Mouse (Mus musculus) c-Kit-negative CD71-positive TER-119-positive erythroid progenitor cells, embryonic 14.5 days (primary cell): Measurements from ENCODE around the gene Sorcs2.
"Not testable (repeated sequence)": the region's sequence is repeated elsewhere in the genome, so short reads cannot be mapped to it uniquely, and the experiment has no call there.

Experiments used
- DNase-seq: peaks from one replicate; pipeline ENCODE4 v3.0.0-alpha.2; 2013; ENCODE audit warnings: low read depth, low spot score

Gene Sorcs2

DNA sequence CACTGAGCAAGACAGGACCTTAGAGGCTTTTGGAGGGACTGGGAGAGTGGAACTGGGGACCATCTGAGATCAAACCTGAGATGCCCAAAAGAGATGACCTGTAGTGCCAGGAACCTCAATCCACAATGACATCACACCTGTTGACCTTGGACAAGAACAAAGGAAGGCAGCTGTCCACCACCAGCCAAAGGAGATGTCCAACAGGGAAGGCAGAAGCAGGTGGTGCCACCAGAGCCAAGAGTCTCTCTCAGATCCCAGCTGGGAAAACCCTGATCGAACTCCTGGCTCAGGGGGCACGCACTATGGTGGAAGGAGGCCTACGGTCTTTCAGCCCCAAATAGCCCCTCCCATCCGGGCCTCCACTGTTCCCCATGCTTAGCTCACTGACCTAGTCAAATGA lies 6.2 kb downstream of the Sorcs2 start:
- DNase-seq, result no peak

DNA sequence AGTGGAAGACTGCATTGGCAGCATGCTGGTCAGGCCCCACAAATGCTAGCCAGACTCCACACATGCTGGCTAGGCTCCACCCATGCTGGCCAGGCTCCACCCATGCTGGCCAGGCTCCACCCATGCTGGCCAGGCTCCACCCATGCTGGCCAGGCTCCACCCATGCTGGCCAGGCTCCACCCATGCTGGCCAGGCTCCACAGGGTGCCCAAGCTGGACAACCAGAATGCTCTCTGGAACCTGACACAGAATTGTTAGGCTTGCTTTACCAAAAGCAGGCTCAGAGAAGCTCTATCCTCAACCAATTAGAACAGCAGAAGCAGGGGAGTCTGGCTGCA lies 7.4 kb downstream of the Sorcs2 start:
- not testable (repeated sequence) for DNase-seq

DNA sequence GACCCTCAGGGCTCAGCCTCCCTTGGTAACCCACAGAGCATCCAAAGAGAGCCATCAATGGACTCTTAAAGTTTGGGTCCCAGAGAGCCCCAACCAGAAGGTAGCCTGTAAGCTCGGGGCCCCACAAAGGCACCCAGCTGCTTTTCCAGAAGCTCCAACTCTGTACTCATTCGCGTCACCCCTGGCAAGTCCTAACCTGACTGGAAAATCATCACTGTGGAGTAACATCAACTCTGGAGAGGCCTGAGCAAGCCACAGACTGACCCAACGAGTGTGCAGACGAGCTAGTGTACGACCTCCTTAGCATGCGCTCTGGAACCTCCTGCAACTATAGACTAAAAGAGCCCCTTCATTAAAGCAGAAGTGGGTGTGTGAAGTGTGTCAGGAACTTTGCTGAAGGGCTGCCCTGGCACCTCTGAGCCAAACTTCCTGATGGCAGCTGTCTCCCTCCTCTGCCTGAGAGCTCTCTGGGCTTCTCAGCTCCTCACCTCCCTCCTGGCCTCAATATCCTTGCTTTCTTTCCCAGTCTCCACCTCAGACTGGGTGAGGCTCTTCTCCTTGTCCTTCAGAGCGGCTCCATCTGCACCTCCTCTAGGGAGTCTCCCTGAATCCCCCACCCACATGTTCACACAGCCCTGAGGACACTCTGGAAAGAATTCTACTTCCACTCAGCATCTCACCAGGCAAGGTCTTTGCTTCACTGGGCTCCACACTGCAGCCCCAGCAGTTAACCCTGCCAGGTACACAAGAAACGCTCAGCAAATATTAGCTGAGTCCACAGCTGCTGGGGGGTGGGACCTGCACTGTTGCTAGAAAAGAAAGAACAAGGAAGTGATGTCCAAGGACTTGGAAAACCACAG lies 8.0 kb downstream of the Sorcs2 start:
- no peak for DNase-seq

DNA sequence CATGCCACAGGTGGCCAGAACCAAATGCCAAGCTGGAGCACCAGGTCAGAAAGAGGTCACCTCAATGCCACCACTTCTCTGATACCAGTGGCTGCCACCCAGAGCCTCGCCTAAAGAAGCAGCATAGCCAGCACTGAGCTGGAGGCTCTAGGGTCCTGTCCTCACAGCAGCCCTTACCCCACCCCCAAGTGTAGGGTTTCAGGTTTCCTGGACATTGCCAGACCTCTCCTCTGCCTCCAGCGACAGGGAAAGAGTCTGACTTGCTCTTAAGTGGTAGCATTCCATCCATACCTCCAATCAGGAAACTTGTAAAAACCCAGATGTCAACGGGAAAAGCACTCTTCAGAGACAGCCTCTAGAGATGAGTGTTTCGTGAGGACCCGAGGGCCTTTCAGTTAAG lies 12.9 kb downstream of the Sorcs2 start:
- no peak for DNase-seq

DNA sequence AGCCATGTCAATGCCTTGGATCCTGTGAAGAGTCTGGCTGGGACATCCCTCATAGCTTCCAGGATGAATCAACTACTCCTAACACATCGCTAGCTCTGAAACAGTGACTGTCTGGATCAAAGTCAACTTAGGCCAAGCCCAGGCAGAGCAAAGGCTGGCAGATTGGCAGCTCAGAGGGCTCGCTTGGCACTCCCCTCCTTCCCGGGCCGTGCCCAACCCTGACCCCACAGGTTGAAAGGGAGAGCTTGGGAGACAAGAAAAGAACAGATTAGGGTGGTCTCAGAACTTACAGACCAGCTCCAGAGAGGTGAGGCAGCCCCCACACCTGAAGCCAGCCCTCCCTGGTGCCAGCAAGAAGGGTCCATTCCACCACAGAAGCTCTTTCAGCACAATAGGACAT lies 14.5 kb downstream of the Sorcs2 start:
- no peak for DNase-seq

DNA sequence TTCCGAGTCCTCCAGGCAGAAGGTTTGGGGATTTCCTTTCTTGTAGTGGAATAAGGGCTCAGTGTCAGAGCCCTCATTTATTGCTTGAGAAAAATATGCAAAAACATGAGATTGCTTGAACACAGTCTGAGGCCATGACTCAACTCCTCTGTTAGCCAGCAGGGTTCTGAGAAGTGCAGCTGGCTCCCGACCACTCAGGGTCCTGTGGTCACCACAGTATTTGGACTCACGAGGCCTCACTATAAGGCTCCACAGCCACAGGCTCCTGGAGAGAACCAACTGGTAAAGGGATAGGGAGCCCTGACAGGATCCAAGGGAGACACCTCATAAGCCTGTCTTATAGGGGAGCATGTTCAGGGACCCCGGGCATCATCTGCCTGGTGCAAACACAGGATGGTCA lies 15.2 kb downstream of the Sorcs2 start:
- no peak for DNase-seq

DNA sequence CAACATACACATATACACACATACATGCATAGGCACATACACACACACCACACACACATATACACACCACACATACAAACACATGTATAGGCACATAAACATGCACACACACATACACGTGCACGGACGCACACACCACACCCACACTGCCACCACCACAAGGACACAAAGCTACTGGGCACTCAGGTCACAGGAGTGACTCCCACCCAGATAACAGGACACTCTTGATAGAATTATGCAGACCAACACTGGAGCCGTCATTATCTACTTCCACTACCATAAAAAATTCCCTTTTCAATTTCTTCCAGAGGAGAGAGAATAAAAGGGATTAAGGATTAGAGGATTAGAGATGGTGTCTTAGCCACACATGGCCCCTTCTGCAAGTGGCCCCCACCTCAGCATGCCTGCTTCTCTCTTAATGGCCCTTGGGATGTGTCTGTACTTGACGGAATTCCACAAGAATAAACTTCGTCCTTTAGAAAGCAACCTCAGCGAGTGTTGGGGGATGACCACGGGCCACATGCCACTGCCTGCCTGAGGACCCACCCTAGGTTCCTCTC lies 15.7 kb downstream of the Sorcs2 start:
- DNase-seq, result no peak

DNA sequence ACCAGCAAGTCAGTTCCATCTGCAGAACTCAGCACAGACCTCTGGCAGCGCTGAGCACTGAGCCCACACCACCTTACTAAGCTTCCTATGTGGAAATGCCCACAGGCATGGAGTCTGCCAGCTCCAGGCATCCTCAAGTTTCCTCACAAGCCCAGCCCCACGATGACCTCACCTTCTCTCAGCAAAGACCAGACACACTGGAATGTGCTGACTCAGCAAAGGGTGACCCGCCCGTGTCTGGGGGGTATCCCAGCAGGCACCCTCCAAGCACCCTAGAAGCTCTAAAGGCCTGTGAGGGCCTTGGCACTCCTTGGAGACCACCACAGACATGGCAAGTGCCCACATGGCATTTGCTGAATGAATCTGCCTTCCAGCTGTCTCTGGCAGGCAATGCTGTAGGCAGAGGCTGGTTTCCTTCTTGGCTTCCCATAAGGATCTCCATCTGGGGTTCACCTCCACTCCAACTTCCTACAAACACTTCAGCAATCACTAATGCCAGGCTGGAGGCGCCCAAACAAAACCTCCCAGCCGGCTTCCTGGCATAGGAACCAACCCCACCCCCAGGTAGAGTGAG lies 17.9 kb downstream of the Sorcs2 start:
- DNase-seq, result no peak

DNA sequence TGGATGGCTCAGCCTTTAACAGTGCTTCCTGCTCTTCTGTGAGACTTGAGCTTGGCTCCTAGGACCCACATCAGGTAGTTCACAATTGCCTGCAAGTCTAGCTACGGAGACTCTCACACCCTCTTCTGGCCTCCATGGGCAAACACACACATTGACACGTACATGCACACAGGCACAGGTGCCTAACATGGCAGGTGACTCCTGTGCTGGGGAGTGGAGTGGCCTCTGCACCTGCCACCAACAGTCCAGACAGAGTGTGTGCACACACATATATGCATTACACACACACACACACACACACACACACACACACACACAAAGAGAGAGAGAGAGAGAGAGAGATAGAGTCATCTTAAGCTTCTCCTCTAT lies 19.6 kb downstream of the Sorcs2 start:
- no peak for DNase-seq

DNA sequence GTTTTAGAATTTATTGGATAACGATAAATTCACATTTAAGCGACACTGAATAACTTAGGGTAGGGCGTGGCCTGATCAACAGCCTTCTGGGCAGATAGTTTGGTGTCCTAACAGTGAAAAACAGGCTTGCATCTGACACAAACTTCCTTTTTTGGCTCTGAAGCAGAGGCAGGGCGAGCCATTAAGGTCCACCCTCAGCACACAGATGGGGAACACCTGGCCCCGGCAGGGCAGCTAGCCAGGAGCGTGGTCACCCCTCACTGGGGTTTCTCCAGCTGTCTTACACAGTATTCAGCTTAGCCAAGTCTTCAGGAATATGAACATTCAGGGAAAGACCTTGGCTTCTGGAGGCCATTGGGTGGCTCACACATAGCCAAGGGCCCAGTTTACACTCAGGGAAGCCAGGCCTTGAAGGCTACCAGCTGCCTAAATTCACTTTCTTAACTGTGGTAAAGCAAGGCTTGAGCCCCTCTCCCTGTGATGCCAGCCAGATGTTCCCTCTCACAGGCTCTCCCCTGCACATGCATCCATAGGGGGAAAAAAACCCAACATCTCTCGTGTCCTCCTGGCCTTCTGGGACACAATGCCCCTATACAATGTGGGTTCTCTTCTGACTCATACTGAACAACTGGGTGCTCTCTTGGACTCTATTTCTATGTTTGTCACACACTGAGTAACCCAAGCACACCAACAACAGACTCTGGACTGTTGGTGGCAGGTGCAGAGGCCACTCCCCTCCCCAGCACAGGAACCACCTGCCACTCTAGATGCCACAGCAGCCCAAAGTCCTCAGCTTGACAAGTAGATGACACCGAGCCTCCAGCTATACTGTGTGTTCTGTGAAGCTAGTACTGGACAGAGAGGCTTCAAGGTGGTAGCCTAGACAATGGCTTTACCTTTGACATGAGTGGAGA lies 20.2 kb downstream of the Sorcs2 start:
- no peak for DNase-seq

DNA sequence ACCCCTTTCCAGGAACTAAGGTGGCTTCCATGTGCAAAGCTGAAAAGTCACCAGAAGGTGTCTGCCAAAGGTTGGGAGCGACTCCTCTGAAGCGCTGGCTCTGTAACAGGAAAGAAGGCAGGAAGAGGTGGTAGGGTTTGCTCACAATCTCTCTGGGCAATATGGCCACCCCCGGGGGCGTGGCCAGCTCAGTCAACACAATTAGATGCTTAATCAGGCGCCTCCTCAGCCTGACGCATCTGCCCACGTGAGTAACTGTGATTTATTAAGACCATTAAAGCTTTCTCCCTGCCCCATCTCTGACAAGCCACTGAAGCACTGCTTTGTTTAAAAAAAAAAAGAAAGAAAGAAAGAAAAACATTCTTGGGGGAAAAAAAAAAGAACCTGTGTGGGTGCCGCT lies 22.1 kb downstream of the Sorcs2 start:
- DNase-seq, result no peak

DNA sequence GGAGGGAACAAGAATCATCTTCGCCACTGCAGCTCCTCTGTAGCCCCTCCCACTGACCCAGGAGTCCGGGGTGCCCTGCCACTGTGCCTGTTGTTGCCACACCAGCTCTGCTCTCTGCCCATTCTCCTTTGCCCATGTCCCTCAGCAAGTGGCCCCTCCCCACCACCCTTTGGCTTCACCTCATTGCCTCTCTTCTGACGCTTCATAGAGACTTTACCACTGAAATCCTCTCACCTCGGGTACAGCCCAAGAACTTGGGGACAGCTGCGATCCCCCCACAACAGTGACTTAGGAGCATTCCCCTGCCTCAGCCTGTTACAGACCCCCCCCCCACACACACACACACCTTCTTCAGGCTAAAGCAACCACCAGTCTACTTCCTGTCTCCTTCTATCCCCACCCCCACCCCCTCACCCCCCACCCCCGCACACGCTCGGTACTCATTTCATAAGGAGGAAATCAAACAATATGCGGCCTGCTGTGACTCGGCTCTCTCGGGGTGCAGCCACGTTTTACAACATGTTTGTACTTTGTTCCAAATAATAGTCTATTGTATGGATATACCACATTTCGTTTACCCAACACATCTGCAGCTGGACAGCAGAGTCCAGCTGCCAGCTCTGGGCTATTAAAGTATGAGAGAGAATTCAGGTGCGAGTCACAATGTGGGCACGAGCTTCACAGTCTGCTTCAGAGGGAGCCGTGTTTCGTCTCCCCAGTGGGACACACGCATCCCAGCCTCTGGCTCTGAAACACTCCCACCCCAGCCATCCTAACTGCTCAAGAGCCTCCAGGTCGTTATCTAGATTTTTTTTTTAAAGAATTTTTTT lies 23.5 kb downstream of the Sorcs2 start:
- no peak for DNase-seq

DNA sequence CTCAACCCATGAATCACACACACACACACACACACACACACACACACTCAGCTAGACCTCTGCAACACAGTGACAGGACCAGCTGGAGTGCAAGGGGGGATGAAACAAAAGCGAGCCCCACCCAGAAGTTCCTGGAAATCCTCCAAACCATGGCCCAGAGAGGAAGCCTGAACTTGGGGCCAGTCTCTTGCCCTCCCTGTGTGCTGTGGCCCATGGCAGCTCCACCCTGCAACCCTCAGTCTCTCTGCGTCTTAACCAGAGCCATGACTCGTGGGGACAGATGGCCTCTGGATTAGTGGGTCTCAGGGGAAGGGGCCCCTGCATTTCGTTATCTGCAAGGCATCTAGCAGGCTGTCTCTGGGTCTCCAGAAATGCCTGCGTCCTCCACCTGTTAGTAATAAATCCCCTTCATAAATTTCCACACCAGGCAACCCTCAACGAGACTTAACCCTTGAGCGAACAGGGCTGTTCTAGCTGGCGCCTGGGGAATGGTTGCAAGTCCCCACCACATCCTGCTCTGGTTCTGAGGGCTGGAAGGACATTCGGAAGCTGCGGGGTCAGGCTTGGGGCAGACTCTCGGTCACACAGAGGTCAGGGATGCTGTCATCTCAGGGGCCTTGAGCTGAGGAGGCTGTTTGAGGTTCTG lies 24.6 kb downstream of the Sorcs2 start:
- no peak for DNase-seq

DNA sequence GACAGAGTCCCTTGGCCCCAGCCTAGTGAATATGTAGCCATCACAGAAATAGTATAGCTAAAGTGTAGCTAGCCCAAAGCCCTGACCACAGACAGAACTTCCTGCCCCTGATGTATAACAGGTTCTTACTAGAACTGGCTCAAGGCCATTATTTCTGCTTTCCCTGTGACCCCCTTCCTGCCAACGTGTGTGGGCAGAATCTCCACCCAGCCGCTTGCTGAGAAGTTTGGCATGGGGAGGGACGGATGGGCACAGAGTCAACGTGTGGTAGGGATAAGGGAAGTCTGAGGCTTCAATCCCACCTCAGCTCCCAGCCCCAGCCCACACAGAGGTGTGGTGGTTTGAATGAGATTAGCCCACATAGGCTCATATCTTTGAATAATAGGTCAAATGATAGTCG lies 26.2 kb downstream of the Sorcs2 start:
- no peak for DNase-seq

DNA sequence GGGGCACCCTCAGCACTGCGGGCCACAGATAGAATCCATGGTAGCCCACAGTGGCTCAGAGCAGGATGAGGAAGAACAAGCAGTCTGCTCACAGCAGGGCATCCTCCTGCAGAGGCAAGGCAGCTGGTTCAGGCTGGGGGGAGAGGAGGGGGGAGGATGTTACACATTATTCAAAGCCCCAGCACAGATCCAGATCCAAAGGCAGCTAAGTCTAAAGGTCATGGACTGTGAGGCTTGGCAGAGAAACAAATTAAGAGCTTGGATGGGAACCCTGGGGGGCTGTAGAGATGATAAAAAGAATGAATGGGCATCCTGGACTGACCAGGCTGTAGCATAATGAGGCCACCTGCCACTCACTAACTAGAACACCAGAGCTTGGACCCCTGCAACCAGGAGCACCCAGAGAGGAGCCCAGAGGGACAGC lies 28.7 kb downstream of the Sorcs2 start:
- no peak for DNase-seq

DNA sequence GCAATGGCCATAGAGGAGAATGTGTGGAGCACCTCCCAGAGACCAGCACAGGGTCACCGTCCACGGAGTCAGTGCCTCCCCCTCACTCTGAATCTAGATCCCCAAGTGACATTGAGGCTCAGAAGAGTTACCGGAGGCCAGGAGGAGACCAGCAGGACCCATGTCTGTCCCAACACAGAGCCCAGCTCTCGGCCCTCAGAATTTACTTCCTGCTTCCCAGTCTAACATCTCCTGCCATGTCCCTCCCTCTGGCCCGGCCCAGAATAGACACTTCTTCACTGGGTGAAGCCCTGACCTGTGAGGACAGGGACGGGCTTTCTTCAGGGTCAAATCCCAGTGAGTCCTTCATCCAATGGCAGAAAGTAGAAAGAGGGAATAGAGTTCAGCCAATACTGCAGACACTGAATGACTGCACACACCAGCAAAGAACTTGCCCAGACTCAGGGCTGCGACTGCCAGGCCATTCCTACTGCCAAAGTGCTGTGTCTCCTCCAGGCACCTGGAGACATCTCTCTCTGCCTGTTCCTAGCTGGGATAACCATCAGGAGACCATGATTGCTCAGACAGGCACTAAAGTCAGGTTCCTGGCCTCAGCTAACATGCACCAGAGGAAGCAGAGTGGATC lies 29.3 kb downstream of the Sorcs2 start:
- DNase-seq, result no peak

DNA sequence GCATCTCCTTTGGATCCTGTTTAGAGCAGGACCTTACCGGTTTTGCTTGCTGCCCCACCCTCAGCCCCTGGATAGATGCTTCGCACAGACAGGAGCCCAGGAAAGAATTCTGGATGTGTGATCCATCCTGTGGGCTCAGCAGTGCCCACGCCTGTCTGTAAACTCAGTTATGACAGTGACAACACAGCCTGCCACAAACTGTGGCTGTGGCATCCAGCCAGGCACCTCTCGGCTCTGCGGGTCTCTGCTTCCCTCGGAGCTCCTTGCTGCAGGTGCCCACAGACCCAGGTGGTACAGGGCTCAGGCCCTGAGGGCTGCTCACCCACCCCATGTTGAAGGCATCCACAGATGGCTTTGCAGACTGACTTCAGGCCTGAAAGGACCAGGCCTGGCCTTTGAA lies 30.0 kb downstream of the Sorcs2 start:
- DNase-seq, result no peak

DNA sequence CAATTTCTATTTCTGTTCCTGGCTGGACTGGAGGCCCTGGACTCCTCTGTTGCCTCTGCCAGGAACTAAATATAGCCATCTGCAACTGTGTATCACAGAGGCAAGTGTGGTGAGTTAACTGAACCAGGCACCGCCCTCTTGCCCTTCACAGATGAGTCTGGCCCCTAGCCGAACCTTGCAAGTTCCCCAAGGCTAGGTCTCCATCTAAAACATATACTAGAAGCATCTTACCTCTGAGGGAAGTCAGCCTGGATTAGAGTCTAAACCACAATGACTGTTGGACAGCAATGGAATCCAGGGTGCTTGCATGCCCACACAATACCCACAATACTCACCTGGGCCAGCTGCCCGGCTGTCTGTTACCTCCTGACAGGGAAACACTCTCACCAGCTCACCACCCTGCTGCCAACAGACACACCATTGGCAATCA lies 30.7 kb downstream of the Sorcs2 start:
- DNase-seq, result no peak

DNA sequence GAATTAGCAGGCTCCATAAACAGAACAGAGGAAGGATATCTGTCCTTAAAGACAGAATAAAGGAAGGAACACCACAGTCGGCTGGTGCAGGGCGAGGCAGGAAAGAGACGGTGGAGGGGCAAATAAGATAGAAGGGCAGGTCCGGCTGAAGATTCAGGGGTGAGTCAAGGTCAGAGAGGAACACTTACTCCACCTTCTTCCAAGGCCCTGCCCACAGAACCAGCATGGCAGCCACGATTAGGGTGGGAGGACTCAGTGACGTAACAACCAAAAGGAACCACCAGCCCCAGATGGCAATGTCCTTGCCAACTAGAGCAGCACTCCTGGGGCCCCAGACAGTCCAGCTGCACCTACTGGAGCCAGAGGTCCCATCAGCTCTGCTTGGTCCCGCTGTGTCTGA lies 36.2 kb downstream of the Sorcs2 start:
- no peak for DNase-seq

DNA sequence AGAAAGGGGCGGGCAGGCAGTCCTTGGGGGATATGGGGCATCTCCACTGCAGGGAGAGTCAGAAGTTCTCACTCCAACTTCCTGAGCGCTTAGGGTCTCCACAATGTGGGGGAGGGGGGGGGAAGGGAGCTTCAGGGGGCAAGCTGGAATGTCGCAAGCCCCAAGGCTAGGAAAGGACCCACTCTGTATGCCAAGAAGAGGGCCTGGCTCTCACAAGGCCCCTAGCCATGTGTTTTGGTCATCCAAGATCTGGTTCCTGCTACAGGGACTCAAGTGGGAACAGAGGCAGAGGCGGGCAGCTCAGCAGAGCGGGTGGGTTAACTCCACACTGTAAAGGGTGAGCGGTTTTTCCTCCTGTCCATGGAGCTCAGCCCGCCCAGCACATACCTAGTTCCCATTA lies 37.6 kb downstream of the Sorcs2 start:
- no peak for DNase-seq
